Mouse (Mus musculus): ENCODE data around the gene Npc1l1.

DNA sequence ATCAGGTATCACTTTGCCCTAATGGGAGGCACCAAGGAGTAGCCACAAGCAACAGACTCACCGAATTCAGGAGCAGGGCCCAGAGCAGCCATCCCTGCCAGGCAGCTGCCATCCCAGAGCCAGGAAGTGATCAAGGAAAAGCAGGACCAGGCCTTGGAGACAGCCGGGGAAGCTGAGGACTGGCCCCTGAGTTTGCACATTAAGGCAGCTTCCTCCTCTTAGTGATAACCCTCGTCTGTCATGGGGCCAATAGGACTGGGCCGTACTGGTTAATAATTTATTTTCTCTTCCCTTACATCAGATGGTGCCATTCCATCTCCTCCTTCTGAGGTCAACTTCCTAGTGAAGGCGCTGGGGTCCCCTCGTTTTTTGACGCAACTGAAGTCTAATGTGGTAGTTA, at the start of gene Npc1l1:
- TF ChIP-seq EP300 (optimal IDR thresholded peaks at IDR 0.05) (no peak), CTCF (IDR thresholded peaks at IDR 0.05; ENCODE audit: low read depth) (no peak)
